Mouse (Mus musculus) gastrocnemius, adult 18-20 months (tissue): ENCODE measurements around the gene Txnip. TPM values are rescaled to one million over a fixed set of nuclear protein-coding genes. Genes with fewer than 3 reads are reported as not detected.
A peak's percentile ranks its signal among the peaks of the same experiment; 100 is the strongest.
"Not testable (repeated sequence)": the region's sequence is repeated elsewhere in the genome, so short reads cannot be mapped to it uniquely, and the experiment has no call there.

Experiments used
- DNase-seq: peaks from one replicate; pipeline ENCODE4 v3.0.0; 2021; ENCODE audit warnings: low spot score
- long read RNA-seq, 2 experiments: library from polyadenylated mRNA; stranded (forward); transcript quantifications; one replicate each; pipeline ENCODE4 v2.0.0; 2021
- total RNA-seq, 2 experiments: library from RNA; stranded (reverse); gene quantifications; 2 replicates each; pipeline ENCODE4 v1.2.3; 2021

The Txnip gene
- total RNA-seq = 100 to 1,000 TPM; 344 to 646 TPM
- long read RNA-seq, experiment 1, transcript Txnip-202 (8 exons, 2,827 nt) = major isoform, 34 of 103 reads
- long read RNA-seq, experiment 1, transcript Txnip-201 (8 exons, 2,795 nt) = minor isoform, 28 of 103 reads
- long read RNA-seq, experiment 1, partial matches to known transcripts = 25 of 103 reads
- long read RNA-seq, experiment 1, other reads (novel, unspliced or antisense) = 15 of 103 reads
- long read RNA-seq, experiment 2, transcript Txnip-201 (8 exons, 2,795 nt) = minor isoform, 16 of 72 reads
- long read RNA-seq, experiment 2, transcript Txnip-202 (8 exons, 2,827 nt) = major isoform, 20 of 72 reads
- long read RNA-seq, experiment 2, partial matches to known transcripts = 18 of 72 reads
- long read RNA-seq, experiment 2, other reads (novel, unspliced or antisense) = 16 of 72 reads

- DNase-seq = peak; percentile 100
These were observed at the start of gene Txnip for GRCm38 (mm10) chr3:96557694-96558093. Txnip (plus strand) TSS chr3:96557957.

GRCm38 (mm10) chr3:96507966-96508365 lies 49.8 kb upstream of the Txnip start:
- DNase-seq = not testable (repeated sequence)

GRCm38 (mm10) chr3:96520171-96520570 lies 37.6 kb upstream of the Txnip start:
- no peak for DNase-seq

GRCm38 (mm10) chr3:96522149-96522548 lies 35.6 kb upstream of the Txnip start:
- DNase-seq = no peak

- no peak for DNase-seq
These were observed 33.5 kb upstream of the Txnip start for GRCm38 (mm10) chr3:96524028-96524810.

GRCm38 (mm10) chr3:96524914-96525313 lies 32.8 kb upstream of the Txnip start, which contains the start of gene Hfe2:
Hfe2 (plus strand) TSS chr3:96525172.
- no peak for DNase-seq

GRCm38 (mm10) chr3:96526013-96526762 lies 31.6 kb upstream of the Txnip start:
- no peak for DNase-seq

GRCm38 (mm10) chr3:96526864-96527542 lies 30.8 kb upstream of the Txnip start:
- DNase-seq = no peak

- no peak for DNase-seq
These were observed 29.3 kb upstream of the Txnip start for GRCm38 (mm10) chr3:96528506-96528905.

GRCm38 (mm10) chr3:96532050-96532449 lies 25.7 kb upstream of the Txnip start:
- DNase-seq = no peak

GRCm38 (mm10) chr3:96534300-96534699 lies 23.5 kb upstream of the Txnip start:
- DNase-seq = no peak

GRCm38 (mm10) chr3:96539316-96539715 lies 18.4 kb upstream of the Txnip start:
- no peak for DNase-seq

GRCm38 (mm10) chr3:96540740-96541139 lies 17.0 kb upstream of the Txnip start:
- no peak for DNase-seq

GRCm38 (mm10) chr3:96541328-96542078 lies 16.3 kb upstream of the Txnip start:
- no peak for DNase-seq

- no peak for DNase-seq
These were observed 15.2 kb upstream of the Txnip start for GRCm38 (mm10) chr3:96542554-96542953.

GRCm38 (mm10) chr3:96543345-96543744 lies 14.4 kb upstream of the Txnip start:
- DNase-seq = no peak

GRCm38 (mm10) chr3:96545565-96545964 lies 12.2 kb upstream of the Txnip start:
- no peak for DNase-seq

GRCm38 (mm10) chr3:96546880-96547279 lies 10.9 kb upstream of the Txnip start:
- DNase-seq = no peak

- DNase-seq = peak; percentile 83
These were observed 10.3 kb upstream of the Txnip start for GRCm38 (mm10) chr3:96547389-96547960.

GRCm38 (mm10) chr3:96548824-96549223 lies 8.9 kb upstream of the Txnip start:
- no peak for DNase-seq
